Mouse (Mus musculus) heart, postnatal 14 days (tissue): ENCODE data around the gene Rhcg. TPM values are rescaled to one million over a fixed set of nuclear protein-coding genes. Genes with fewer than 3 reads are reported as not detected.

Experiments
- DNase-seq, 2 experiments: peaks; one replicate each; pipeline ENCODE4 v3.0.0; 2021 to 2022
- intact Hi-C: fragments of 180-260 bp; cut with DNase I; formaldehyde crosslinking; loops from one replicate; pipeline ENCODE4 v1.15.1; 2025
- long read RNA-seq, 2 experiments: library from polyadenylated mRNA; stranded (forward); transcript quantifications; one replicate each; pipeline ENCODE4 v2.0.0; 2021
- total RNA-seq, 2 experiments: library from RNA; stranded (reverse); gene quantifications; 2 replicates each; pipeline ENCODE4 v1.2.3; 2021

Gene Rhcg
- total RNA-seq = not detected
- long read RNA-seq, experiment 1 = 0 reads
- long read RNA-seq, experiment 2 = 0 reads

DNA sequence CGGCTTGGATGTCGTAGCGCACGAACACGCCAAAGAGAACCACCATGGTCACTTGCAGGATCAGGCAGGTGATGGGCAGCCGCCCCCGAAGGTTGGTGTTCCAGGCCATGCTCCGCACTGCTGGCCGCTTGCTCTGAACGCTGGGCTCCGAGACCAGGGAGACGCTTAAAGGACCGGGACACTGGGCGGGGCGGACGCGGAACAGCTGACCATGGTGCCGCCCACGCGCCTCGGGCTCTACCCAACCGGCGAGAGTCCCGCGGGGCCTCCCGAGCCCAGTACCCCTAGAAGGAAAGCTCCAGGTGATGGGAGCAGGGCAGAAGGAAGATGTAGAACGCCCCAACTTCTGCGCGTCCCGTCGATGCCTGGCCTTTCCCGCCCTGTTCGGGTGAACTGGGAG is at the start of gene Rhcg:
Gene Rhcg, minus strand, starts transcription at position 240 of the 400 bp plus-strand sequence.
- intact Hi-C loops = no loop called here
- DNase-seq = no peak

DNA sequence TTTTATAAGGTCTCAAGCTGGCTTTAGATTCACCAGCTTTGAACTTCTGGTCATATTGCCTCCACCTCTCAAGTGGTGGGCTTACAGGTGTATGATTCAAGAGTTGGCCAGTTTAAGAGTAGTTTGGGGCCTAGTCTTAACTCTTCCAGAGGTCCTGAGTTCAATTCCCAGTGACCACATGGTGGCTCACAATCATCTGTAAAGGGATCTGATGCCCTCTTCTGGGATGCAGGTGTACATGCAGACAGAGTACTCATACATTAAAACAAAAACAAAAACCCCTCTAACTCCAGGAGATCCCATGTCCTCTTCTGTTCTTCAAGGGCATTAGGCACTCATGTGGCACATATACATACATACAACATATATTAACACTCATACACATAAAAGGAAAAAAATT is 49.2 kb upstream of the Rhcg start:
- intact Hi-C loops = loop anchor here (5.0 kb wide), 1 partner anchor 61 kb away; no protein-coding TSS in a partner anchor

DNA sequence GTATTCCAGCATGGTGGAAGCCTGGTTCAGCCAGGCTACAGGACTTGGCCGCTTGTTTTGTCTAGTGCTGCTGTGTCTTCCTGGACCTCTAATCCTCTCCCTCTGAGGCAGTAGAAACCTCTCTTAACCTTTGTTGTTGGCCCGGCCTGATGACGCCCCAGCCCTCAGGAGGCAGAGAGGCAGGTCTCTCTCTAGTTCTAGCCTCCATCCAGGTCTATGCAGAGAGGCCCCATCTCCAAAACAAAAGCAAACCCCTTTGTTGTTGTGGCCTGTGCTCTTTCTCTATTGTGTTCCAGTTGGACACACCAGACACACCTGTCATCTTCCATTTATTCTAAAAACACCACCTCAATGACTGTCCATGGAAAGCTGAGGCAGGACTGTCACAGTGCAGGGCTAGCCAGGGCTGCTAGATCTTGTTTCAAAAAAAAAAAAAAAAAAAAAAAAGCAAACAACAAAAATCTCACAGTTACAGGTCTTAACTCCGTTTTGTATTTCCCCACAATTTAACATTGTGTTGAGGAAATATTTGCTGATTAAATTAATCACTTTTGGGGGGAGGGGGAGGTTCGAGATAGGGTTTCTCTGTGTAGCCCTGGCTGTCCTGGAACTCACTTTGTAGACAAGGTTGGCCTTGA is 43.9 kb upstream of the Rhcg start:
- DNase-seq = no peak
- intact Hi-C loops = no loop called here

More for the DNA sequence above, 49.2 kb upstream of the Rhcg start:
- no peak for DNase-seq

DNA sequence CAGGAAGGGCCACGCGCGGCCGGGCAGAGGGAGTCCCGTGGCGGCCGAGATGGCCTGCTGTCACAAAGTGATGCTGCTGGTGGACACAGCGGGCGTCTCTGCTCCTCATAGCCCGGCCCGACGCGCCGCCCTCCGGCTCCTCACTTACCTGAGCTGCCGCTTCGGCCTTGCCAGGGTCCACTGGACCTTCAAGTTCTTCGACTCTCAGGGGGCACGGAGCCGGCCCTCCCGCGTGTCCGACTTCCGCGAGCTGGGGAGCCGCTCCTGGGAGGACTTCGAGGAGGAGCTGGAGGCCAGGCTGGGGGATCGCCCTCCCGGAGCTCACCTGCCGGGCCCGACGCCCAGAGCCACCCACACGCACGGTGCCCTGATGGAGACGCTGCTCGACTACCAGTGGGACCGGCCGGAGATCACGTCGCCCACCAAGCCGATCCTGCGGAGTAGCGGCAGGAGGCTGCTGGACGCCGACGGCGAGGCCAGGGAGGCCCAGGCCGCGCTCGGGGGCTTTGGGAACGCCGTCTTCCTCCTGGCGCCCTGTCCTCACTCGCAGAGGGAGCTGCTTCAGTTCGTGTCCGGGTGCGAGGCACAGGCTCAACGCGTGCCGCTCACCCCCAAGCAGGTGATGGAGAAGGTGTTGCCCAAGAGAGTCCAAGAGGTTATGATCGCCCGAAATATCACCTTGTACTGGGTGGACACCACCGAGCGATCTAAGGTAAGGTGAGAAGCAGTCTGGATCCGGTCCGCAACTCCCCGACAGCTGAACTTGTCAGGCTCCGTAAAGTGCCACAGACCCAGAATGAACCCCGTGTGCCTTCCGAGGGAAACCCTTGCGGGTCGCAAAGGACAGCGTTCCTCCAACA is 43.1 kb upstream of the Rhcg start:
- DNase-seq = no peak
- intact Hi-C loops = no loop called here

DNA sequence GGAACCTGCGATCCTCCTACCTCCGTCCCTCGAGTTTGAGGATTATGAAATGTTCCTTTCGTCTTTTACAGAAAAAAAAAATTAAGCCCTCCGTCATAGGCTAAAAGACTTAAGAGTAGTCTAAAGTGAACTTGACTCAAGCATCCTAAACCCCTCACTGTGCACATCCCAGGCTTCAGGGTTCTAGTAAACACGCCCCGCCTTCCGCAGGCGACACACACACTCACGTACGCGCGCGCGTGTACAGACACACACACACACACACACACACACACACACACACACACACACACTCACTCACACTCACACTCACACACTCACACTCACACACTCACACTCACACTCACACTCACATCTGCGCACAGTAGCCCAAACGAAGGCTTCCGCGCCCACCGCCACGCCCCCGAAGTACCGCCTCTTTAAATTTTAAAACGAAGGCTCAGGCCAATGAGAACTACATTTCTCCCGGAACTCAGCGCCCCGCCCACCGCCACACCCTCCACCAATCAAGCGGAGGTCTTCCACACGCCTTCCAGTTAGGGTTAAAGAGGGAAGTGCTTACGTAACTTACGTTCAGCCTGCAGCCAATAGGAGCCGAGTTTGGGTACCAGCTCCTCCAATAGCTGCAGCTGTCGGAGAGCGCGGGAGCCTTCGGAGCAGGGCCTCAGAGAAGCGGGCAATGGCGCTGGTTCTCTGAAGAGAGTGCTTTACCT is 42.3 kb upstream of the Rhcg start, which contains the start of gene Ticrr:
Gene Ticrr, plus strand, starts transcription at position 619 of the 713 bp plus-strand sequence.
- DNase-seq = peak; percentile 94 to 96
- intact Hi-C loops = no loop called here

DNA sequence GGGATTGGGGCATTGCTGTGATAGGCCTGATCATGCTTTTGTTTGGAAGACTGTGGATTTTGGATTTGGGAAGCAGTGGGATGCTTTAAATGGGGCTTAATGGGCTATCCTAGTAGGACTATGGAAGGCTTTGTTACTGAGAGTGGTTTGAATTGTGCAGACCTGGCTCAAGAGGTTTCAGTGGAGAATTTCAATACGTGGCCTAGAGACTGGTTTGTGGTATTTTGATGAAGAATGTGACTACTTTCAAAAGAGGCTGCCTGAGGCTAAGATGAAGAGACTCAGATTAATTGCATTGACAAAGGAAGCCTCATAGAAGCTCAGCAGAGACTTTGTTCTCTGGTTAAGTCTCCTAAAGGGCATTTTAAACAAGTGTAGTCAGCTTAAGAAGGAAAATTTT is 37.1 kb upstream of the Rhcg start:
- no peak for DNase-seq
- intact Hi-C loops = no loop called here

DNA sequence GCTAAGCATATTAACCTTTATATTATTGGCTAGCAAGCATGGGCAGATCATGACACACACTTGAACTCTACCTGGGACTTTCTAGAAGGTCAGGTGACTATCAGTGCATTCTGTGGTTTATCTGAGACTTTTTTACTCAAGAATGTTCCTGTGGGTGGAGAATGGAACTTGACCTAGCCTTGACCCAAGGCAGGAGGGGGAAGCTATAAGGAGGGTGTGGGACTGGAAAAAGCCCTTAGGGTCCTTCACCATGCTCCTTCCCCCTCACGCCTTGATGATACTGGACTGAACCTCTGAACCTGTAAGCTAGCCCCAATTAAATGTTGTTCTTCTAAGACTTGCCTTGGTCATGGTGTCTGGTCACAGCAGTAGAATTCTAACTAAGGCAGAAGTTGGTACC is 36.7 kb upstream of the Rhcg start:
- intact Hi-C loops = no loop called here
- DNase-seq = no peak

DNA sequence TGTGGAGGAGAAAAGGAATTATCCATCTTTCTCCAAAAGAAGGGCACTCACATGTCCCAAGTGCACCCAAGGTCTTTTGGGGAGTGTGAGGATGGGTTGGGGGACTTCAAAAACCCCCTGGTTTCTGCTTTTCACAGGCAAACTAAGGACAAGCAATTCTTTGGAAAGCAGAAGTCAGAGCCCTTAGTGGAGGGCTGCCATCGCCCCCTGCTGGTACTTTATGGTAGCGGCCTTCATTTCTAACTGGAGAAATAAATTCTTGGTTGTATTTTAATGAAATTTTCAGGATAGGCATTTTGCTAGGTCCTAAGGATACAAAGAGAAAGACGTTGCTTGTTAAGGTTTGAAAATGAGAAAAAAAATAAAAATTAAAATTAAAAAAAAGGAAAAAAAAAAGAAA is 31.5 kb upstream of the Rhcg start:
- intact Hi-C loops = loop anchor here (2.0 kb wide), 1 partner anchor 152 kb away; no protein-coding TSS in a partner anchor
- peak; percentile 25 to 64 for DNase-seq

DNA sequence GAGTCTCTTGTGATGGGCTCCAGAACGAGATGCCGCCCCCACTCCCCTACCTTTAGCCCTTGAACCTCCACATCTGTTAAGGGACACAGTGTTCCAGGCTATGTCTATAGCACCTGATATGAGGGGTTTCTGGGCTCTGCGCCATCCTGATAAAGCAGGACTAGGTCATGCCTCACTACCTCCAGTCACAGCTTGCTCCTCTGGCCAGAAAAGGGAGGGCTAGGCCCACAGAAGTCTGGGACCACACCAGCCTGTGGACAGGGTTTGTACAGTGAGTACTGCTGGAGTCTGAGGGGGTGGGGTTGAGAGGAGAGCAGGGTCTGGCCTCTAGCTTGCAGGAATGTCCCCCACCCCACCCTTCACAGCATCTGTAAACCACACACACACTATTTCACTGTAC is 29.8 kb upstream of the Rhcg start:
- DNase-seq = peak; percentile 6 to 19
- intact Hi-C loops = no loop called here

DNA sequence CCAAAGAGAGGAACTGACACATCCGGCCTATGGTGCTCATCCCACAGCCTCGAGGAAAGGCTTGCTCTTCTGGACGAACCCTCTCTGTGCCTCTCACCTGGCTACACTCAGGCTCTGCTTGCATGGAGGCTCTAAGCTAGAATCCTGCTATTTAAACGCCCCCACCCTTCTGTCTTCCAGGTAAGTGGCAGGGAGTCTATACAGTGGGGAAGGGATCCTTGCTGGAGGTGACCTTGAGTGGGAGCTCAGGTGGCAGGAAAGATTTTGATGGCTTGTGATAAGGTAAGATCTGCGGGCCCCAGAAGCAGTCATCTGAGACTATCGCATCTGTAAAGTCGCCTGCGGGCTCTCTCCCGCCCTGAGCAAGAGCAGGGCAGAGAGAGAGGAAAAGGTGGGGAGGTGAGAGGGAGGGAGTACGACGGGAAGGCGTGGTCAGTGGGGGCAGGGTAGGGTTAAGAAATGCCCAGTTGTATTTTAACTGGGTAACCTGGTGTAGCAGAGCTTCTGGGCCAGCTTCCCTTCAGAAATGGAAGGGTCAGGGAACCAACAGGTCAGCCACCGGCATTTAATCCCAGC is 14.4 kb upstream of the Rhcg start:
- intact Hi-C loops = no loop called here
- no peak for DNase-seq

DNA sequence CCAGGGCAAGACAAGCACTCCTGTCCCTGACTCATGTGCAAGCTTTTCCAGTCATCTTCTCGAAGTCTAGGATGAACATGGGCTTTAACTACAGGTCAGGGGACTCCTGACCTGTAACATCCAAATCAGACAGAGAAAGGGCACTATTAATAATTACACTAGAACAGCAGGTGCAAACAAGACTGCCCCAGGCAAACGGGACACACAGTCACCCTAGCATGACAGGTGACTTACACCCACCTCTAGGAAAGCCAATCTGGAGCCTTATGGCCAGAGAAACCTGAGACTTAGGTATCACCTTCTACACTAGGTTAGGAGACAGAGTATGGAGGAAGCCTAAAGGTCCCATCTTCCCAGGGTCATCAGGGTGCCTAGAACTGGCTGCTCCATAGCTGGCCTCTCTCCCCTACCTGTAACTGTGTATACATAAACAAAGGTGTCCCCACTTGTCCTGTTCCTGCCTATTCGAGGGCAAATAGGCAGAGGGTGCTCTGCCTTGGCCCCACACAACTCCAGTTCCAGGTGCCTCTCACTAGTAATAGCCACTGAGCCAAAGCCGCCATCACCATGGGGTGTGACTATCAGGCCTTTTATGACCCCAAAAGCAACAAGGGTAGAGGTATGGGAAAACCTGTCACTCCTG is 10.9 kb upstream of the Rhcg start:
- DNase-seq = no peak
- intact Hi-C loops = no loop called here

DNA sequence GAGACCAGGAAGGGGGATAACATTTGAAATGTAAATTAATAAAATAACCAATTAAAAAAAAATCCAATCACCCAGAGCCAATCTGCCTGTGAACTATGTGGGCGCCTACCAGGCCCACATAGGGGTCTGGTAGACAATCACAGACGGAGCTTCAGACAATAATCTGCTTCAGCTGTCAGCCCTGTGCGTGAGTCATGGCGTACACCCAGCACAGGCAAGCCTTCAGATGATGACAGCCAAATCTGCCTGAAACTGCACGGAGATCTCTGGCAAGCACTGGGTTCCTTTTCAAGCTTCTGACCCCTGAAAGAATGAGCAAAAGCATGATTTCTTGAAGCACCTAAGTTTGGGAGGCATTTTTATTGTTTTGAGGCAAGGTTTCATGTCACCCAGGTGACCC is 8.7 kb upstream of the Rhcg start:
- intact Hi-C loops = no loop called here
- DNase-seq = no peak

DNA sequence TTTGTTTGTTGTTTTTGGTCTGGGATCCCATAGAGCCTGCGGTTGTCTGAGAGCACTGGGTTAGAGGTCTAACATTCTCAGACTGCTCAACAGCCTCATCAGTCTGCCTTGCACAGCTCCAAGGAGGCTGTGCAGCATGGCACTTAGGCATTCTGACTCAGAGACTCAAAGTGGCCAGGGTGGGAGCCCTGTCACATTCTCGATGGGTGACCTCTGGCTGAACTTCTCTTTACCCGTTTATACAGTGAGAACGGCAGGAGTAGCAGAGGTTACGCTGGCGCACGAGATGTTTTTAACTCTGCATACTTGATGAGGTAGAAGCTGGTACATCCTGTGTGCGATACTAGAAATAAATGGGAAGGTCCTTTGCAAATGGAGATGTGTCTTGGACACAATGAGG is 5.6 kb upstream of the Rhcg start:
- intact Hi-C loops = no loop called here
- no peak for DNase-seq

DNA sequence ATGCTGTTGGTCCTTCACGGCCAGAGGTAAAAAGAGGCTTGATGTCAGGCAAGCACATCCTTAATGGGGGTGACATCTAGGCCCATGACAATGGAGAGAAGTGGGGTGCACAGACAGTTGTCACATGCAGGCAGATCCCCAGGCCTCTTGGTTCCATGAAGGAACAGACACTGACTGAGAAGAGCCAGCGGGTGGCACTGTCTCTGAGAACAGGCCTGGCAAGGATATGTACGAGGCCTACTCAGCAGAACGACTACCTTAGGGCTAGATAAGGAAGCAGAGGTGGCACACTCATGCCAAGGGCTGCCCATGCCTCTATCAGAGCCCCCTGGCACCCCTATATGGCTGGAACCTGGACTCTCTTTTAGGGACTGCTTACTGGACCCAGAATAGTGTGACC is 2.0 kb upstream of the Rhcg start:
- intact Hi-C loops = no loop called here
- DNase-seq = no peak

DNA sequence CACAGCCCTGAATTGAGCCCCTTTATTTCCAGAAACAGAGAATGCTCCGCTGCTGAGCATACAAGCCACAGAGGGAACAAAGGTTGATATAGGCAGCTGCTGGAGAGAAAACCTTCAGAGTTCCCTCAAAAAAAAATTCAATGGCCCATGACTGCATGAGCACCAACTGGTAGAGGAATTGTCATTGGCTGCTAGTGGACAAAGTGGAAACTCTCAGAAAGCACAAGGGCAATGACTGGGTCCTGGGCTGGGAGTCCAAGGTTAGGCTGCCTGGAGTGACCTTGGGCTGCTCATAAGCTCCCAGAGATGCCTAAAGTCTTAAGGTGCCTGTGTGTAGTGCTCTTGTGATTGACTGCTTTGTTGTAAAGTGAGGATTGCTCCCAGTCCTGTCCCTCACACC is 1.5 kb downstream of the Rhcg start:
- intact Hi-C loops = no loop called here
- DNase-seq = no peak

DNA sequence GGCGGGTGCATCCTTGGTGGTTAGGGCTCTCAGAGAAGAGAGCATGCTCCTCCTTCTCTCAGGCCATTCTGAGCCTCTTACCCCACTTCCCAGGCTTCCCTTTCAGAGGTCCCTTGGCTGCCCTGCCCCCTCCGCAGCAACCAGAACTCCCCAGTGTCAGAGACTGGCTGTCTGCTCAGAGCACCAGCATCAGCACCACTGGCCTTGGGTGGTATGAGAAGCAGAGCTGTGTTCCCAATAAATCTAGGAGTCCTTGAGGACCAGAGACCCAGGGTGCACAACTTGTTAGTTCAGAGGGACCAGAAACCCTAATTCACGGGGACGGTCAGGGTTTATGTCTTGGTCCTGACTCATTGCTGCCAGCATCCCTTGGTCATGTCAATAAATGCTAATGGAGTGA is 2.4 kb downstream of the Rhcg start:
- no peak for DNase-seq

DNA sequence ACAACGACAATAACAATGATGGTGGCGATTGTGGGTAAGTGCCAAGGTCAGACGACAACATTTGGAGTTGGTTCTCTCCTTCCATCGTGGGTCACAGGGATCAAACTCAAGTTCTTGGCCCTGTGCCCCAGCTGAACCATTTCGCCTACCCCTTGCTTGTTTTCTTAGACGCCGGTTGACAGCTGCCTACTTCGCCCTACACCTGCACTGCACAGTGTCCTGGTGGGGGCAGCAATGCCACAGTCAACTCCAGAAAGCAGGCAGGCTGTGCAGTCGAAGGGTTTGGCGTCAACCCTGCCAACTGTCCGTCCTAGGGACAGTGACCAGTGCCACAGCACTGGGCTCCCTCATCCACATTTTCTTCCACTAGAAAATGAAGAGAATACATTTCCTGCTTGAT is 4.1 kb downstream of the Rhcg start:
- peak; percentile 12 to 19 for DNase-seq
- intact Hi-C loops = loop anchor here (5.0 kb wide), 1 partner anchor 174 kb away; no protein-coding TSS in a partner anchor

More for the DNA sequence above, 2.4 kb downstream of the Rhcg start:
- intact Hi-C loops = no loop called here

DNA sequence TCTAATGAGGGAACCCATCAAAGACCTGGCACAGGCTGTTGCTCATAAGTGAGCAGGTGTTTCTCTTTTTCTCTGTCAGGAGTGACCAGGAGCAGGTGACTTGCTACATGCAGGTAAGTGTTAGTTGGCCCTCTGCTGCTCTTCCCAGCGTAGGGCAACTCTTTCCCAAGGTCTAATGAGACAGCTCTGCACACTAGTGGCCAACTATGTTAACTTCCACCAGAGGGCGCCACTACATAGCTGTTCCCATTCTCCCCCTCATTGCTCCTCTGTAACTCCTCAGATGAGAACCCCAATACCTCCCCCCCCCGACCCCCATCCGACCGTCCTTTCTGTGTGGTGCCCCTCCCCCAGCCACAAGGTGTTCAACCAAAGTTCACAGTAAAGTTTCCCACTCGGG is 4.7 kb downstream of the Rhcg start:
- intact Hi-C loops = loop anchor here (1.0 to 5.0 kb wide), 2 partner anchors 117 to 175 kb away; no protein-coding TSS in a partner anchor
- DNase-seq = peak; percentile 44 to 71

DNA sequence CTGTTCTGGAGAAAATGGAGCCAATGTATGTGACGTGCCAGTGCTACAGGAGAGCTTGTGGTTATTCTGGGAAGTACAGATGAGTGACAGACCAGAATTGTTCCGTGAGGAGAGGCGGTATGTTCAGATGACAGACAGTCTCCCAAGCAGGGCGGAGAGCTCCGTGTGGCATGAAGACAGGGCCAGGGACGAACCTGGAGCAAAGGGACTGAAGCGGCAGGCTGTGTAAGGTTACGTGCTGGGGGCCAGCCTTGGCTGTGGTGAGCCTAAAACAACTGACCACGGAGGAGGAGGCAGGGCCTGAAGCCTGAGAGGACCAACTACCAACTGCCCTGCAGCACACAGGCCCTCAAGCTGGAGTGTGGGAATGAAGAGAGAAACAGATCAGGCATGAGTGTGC is 5.6 kb downstream of the Rhcg start:
- DNase-seq = no peak
- intact Hi-C loops = loop anchor here (1.0 to 5.0 kb wide), 2 partner anchors 117 to 175 kb away; no protein-coding TSS in a partner anchor
